Mouse (Mus musculus) erythroblast, embryonic 14.5 days (primary cell): ENCODE results near the gene Hrk.

ENCODE experiments used
- GATA1 ChIP-seq: IDR thresholded peaks from 2 replicates; pipeline ENCODE4 v1.6.1; 2012; ENCODE audit warnings: low read length, inconsistent platforms, mixed read lengths
- TAL1 ChIP-seq: IDR thresholded peaks from 3 replicates; pipeline ENCODE4 v1.6.1; 2012; ENCODE audit warnings: low read length, inconsistent platforms, mixed read lengths

- no peak for TF ChIP-seq TAL1
- no peak for TF ChIP-seq GATA1
Measured at GRCm38 (mm10) chr5:118214418-118215154, 50.1 kb downstream of the Hrk start.
